Mouse (Mus musculus): Measurements from ENCODE around the gene Ttc32.

- TF ChIP-seq CTCF (IDR thresholded peaks at IDR 0.05) = no peak
- no peak for TF ChIP-seq EP300 (IDR thresholded peaks at IDR 0.05)
Observed at GRCm38 (mm10) chr12:9059965-9060364, 30.2 kb downstream of the Ttc32 start.

Measured in lung, postnatal 0 days (tissue).